Mouse (Mus musculus) common myeloid progenitor, adult 5-6 weeks (primary cell): ENCODE measurements around the gene Snx32. TPM values are rescaled to one million over a fixed set of nuclear protein-coding genes. Genes with fewer than 3 reads are reported as not detected.

Source experiments
- ATAC-seq: replicated peaks from 2 replicates; pipeline ENCODE4 v1.8.0; 2016; ENCODE audit warnings: low read depth, mild to moderate bottlenecking, moderate TSS enrichment, inconsistent platforms; ENCODE audit not compliant: poor library complexity, severe bottlenecking
- total RNA-seq: library from RNA; stranded (forward); fragments of 200-1000, 187-1606 nt; gene quantifications from 2 replicates; pipeline ENCODE4 v1.2.3, GENCODE M21; 2017

Snx32 gene
- total RNA-seq, 1 experiment from 2014 or later: 2.9 TPM

DNA sequence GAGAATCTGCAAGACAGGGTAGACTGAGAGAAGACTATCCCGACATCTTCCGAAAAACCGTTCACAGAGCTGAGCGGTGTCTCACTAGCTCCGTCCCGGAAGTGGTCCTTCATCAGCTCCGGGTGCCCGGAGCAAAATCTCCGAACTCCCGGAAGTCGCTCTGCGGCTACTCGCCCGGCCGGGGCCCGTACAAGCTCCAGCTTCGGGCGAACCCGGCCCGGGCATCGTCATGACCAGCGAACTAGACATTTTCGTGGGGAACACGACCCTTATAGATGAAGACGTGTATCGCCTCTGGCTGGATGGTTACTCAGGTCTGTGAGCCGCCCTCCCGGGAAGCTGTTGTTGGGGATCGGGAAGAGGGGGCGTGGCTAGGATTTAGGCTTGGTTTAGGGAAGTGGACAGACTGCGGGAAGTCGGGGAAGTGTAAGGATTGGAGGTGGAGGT, 49.9 kb downstream of the Snx32 start, which contains the start of gene Fibp:
TSS of gene Fibp (plus strand) at position 151 of the 447 bp plus-strand sequence.
- ATAC-seq: peak; percentile 78

- no peak for ATAC-seq
Observed at GRCm38 (mm10) chr19:5459896-5460295, 50.4 kb downstream of the Snx32 start.

DNA sequence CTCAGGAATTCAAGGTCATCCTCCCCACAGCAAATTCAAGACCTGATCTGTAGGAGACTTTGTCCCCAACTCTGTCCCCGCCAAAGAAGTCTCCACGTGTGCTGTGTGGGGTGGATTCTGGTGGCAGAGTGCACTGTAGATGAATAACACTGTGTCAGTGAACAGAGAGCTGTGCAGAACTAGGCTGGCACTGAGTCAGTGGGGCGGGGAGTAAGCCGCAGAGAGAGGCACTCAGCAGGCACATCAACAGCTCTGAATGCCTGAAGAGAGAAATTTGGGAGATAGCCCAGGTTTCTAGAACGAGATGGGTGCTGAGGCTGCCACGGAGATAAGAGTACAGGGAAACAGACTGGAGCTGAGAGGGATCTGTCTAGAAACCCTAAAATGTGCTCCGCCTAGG, 51.3 kb downstream of the Snx32 start:
- ATAC-seq: no peak

DNA sequence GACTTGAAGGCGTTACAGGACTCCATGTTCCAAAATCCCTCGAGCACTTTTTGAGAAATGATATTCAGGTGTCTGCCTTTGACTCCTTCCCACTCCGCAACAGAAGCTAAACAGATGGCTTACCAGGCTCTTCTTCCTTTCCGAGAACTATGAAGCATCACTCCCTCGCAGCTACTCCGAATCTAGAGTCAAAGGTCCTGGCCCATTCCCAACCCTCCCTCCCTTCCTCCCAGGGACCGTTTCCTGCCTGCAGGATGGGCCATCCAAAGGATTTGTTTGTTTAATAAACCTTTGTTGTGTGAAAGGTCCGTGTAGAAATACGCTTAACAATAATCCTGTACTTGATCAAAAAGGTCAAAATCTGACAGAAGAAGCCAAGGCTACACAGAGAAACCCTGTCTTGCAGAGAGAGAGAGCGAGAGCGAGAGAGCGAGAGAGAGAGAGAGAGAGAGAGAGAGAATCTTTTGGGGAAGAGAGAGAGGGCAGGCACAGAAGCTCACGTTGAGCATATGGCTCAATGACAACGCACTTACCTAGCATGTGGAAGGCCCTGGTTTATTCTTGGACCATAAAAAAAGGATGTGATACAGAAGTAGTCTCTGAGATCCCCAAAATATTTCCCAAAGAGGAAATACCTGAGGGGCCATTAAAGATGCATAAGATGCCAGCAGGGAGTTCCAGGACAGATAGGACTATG, 52.4 kb downstream of the Snx32 start, which contains the start of gene Ccdc85b:
TSS of gene Ccdc85b (minus strand) at position 149 of the 697 bp plus-strand sequence.
- no peak for ATAC-seq

DNA sequence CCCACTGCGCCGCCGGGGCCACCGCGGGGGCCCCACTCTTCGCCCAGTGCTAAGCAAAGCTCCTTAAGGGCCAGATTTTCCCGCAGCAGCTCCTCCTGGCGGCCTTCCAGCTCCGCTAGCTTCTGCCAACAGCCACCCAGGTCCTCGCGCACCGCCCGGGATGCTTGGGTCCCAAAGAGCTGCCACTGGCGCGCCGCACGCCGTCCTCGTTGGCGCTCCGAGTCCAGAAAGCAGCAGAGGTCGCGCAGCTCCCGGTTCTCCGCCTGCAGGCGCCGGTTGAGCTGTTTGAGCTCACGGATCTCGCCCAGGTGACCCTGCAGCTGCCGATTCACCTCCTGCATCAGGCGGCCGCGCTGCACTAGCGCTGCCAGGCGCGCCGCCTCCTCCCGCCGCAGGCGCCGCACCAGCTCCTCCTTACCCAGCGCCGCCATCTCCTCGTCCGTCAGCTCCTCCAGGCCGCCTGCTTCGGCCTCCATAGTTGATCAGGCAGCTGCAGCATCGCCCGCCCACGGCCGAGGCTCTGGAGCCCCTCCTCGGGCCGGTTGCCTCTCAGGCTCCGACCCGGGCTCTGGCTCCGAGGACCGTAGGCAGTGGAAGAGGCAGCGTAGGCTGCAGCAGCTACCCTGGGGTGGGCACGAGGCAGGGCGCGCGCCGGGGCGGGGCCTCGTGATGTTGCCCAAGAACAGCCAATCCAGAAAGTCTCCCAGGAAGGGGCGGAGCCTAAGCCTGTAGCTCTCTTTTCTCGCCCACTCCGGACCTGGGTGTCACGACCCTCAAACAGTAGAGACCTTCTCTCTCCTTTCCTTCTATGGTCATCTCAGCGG, 53.2 kb downstream of the Snx32 start:
- ATAC-seq: peak; percentile 84

GRCm38 (mm10) chr19:5456241-5456921, 54.0 kb downstream of the Snx32 start:
- ATAC-seq: no peak

- no peak for ATAC-seq
Observed at GRCm38 (mm10) chr19:5455568-5455967, 54.8 kb downstream of the Snx32 start.

GRCm38 (mm10) chr19:5455037-5455436, 55.3 kb downstream of the Snx32 start:
- no peak for ATAC-seq

DNA sequence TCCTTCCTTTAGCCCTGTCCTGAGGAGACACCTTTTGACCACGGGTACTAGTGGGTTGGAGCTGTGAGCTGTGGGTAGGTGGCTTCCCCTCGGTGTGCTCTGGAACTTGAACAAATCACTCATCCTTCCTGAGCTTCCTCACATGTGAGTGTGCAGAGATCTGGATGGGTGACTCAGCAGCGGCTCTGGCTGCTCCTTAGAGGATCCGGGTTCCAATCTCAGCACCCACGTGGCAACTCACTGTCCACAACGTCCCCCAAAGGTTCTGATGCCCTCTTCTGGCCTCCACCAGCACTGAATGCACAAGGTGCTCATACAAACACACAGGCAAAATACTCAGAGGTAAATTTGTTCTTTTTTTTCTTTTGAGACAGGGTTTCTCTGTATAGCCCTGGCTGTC, 58.6 kb downstream of the Snx32 start:
- no peak for ATAC-seq

GRCm38 (mm10) chr19:5449673-5450072, 60.7 kb downstream of the Snx32 start:
- no peak for ATAC-seq

DNA sequence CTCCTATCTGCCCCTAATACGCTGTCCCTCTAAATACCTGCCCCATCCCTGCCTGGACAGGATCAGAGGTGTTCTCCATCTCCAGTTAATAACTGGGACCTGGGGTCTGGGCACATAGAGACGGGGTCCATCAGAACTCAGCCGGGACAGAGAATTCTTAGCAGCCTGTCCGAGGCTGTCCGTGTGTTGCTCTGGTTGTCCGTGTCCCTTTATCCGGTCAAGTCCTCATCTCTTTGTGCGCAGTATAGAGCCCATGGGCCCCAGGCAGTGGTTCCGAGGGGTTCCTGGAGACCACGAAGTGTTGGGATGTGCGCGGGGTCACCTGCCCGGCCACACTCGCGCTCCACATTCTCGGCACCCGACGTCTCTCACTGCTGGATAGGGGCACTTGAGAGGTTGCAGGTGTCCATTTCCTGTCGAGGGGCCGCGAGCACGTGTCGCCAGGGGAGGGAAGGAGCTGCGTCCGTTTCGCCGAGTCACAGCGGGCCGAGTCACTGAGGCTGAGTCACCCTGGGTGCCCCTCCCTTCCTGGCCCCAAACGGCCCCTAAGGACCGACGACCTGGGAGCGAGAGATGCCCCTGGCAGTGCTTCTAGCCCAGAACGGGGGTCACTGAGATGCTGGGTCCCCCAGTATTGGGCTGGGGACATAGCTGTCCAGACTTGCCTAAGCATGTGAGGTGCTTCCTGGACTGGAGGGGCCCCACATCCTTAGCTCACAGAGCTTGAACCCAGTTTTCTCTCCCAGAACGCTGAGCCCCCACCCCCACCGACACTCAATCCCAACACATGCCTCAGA, 61.8 kb downstream of the Snx32 start:
- ATAC-seq: peak; percentile 62

DNA sequence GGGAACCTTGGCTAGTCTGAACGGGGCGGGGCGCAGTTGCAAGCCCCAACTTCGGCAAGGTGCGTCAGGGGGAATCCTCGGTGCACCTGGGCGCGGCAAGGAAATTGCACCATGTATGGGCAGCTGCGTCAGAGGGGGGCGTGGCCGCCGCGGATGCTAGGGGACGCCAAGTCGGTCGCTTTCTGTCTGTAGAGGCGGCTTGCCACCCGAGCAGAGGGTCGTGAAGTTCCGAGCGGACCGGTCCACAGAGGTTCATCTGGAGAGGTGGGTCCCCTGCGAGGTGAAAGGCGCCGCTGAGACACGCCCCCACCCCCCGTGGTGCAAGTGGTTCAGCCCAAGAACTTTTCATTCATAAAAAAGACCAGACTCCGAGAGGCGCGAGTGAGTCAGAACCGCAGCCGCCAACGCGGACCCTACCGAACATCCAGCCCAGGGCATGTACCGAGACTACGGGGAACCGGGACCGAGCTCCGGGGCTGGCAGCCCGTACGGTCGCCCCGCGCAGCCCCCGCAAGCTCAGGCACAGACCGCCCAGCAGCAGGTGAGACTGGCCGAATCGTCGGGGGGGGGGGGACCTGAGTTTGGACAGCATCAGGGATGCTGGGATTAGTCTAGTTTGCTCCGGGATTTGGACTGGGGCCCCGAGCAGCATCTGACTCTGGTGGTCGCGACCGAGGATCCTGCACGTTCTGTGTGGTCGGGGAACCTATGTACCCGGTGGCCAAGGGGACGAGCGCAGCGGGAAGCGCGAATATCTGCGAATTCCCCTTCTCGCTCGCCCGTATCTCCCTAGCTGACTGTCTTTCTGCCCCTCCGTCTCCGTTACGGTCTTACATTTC, 62.6 kb downstream of the Snx32 start, which contains the start of gene Fosl1:
TSS of gene Fosl1 (plus strand) at position 33 of the 839 bp plus-strand sequence.
- peak; percentile 72 for ATAC-seq

GRCm38 (mm10) chr19:5445747-5446146, 64.6 kb downstream of the Snx32 start:
- no peak for ATAC-seq

DNA sequence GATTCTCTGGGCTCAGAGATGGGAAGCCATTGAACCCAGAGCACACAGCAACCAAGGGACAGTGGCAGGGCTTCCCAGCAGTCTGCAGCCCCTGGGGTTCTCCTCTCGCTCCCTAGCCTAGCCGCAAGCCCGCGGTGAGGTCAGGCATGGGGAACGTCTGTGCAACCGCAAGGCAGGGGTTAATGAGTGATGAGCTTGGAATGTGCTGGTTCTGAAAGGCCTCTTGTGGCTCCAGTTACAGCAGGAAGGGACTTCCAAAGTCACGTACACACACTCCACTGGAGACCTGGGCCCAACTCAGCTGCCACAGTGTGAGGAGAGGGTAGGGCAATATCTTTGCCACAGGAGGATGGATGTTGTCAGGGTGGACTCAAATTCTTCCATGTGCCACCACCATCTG, 65.4 kb downstream of the Snx32 start:
- no peak for ATAC-seq

DNA sequence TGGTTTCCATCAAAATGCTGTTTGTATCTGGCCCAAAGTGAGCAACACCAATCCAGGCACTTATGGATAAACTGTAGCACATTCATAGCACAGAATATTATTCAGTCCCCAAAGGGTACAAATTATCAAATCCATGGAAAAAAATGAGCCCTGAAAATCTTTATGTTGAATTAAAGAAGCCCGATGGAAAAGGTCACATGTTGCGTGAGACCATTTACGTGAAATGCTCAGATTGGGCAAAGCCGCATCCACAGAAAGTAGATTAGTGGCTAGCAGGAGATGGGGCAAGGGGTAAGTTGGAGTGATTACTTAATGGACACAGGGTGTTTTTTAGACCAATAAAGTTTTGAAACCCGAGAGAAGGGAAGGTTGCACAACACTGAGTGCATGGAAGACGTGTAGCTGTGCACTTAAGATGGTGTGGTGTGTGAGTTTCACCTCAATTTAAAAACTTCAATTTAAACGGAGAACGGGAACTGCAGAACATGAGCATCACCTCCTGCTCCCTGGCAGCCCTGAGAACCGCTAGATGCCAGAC, 65.9 kb downstream of the Snx32 start:
- ATAC-seq: no peak
